Mouse (Mus musculus): Measurements from ENCODE around the gene Sgcg. TPM values are rescaled to one million over a fixed set of nuclear protein-coding genes. Genes with fewer than 3 reads are reported as not detected.
A peak's percentile ranks its signal among the peaks of the same experiment; 100 is the strongest.

Gene Sgcg
- polyA plus RNA-seq, 1 experiment, result 0.07 TPM

DNA sequence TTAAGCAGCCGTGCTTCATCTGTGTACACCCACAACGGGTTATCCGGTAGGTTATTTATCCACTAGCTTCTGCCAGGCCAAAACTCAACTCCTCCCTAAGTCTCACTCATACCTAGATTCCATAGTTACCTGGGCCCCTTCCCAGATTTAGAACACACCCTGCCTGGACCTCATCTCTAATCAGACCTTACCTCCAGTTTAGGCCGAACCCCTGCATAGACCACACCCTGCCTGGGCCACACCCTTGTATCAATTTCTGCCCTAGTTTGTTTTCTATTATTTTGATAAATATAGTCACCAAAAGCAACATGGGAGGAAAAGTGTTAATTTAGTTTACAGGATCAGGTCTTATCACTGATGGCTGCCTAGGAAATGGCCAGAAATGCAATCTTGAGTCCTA lies 28.1 kb downstream of the Sgcg start:
- no peak for TF ChIP-seq CTCF (IDR thresholded peaks at IDR 0.05; ENCODE audit: borderline replicate concordance, extremely low read depth, insufficient read depth, insufficient read length)
- TF ChIP-seq POLR2A (IDR thresholded peaks at IDR 0.05; ENCODE audit: borderline replicate concordance, extremely low read depth, insufficient read depth, insufficient read length, poor library complexity, severe bottlenecking), result no peak
- no peak for DNase-seq (ENCODE audit: low read depth)

DNA sequence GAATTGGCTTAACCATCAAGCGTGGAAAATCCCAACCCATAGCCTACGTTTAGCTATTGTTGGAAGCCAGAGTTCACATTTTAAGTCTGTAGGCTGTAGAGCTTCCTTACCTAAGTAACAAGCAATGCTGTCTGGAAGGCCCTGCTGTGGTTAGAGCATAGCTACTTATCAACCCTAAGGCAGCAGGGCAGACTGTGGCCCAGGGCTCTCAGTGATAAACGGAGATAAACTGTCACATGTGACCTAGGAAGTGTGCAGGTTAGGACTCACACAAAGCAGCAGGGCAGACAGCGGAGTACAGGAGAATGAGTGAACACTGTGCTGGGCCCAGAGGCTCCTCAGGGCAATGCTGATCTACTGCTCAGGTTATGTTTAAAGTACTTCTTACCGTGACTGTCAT lies 28.5 kb downstream of the Sgcg start:
- DNase-seq (ENCODE audit: low read depth), result no peak
- no peak for TF ChIP-seq CTCF (IDR thresholded peaks at IDR 0.05; ENCODE audit: borderline replicate concordance, extremely low read depth, insufficient read depth, insufficient read length)
- no peak for TF ChIP-seq POLR2A (IDR thresholded peaks at IDR 0.05; ENCODE audit: borderline replicate concordance, extremely low read depth, insufficient read depth, insufficient read length, poor library complexity, severe bottlenecking)

GRCm38 (mm10) chr14:61226151-61226550 lies 32.1 kb downstream of the Sgcg start:
- DNase-seq (ENCODE audit: low read depth), result no peak
- TF ChIP-seq POLR2A (IDR thresholded peaks at IDR 0.05; ENCODE audit: borderline replicate concordance, extremely low read depth, insufficient read depth, insufficient read length, poor library complexity, severe bottlenecking), result no peak
- no peak for TF ChIP-seq CTCF (IDR thresholded peaks at IDR 0.05; ENCODE audit: borderline replicate concordance, extremely low read depth, insufficient read depth, insufficient read length)

- no peak for TF ChIP-seq CTCF (IDR thresholded peaks at IDR 0.05; ENCODE audit: borderline replicate concordance, extremely low read depth, insufficient read depth, insufficient read length)
- no peak for TF ChIP-seq POLR2A (IDR thresholded peaks at IDR 0.05; ENCODE audit: borderline replicate concordance, extremely low read depth, insufficient read depth, insufficient read length, poor library complexity, severe bottlenecking)
- DNase-seq (ENCODE audit: low read depth), result no peak
Observed at GRCm38 (mm10) chr14:61224387-61225077, 33.8 kb downstream of the Sgcg start.

DNA sequence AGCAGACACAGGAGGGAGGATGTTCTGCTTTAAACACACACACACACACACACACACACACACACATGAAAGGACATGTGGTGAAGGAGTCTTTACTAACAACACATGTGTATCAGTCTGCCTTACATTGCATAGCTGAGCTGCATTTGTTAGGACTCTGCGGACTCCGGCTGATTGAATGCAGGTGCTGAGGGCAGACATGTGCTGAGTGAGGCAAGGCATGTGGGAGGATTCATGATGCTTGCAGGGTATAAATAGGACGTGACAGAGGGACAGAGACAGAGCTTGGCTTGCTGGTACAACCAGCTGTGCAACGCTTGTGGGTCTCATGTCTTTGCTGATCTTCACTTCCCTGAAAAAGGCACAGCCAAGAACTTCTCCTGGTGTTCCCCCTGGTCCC lies 34.5 kb downstream of the Sgcg start:
- no peak for DNase-seq (ENCODE audit: low read depth)
- TF ChIP-seq CTCF (IDR thresholded peaks at IDR 0.05; ENCODE audit: borderline replicate concordance, extremely low read depth, insufficient read depth, insufficient read length) (no peak), POLR2A (IDR thresholded peaks at IDR 0.05; ENCODE audit: borderline replicate concordance, extremely low read depth, insufficient read depth, insufficient read length, poor library complexity, severe bottlenecking) (no peak)

DNA sequence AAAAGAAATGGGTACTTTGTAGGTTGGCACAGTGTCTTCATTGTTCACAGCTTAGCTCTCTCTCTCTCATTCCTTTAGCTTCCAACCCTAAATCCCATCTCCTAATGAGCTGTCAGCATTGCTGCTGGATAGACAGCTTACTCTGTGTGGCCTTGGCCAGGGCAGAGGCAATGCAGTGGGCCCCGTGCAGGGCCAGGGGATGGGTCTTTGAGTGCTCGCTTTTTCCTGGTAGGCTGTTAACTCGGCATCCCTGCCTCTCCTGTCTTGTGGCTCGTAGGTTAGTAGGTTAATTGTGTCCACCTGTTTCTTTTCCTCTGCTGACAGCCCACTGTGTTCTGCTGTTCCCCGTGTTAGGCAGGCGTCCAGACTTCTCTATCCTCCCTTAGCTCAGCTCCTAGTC lies 35.8 kb downstream of the Sgcg start:
- TF ChIP-seq CTCF (IDR thresholded peaks at IDR 0.05; ENCODE audit: borderline replicate concordance, extremely low read depth, insufficient read depth, insufficient read length) (no peak), POLR2A (IDR thresholded peaks at IDR 0.05; ENCODE audit: borderline replicate concordance, extremely low read depth, insufficient read depth, insufficient read length, poor library complexity, severe bottlenecking) (no peak)
- peak; percentile 51 for DNase-seq (ENCODE audit: low read depth)

GRCm38 (mm10) chr14:61221166-61221565 lies 37.1 kb downstream of the Sgcg start:
- no peak for TF ChIP-seq CTCF (IDR thresholded peaks at IDR 0.05; ENCODE audit: borderline replicate concordance, extremely low read depth, insufficient read depth, insufficient read length)
- TF ChIP-seq POLR2A (IDR thresholded peaks at IDR 0.05; ENCODE audit: borderline replicate concordance, extremely low read depth, insufficient read depth, insufficient read length, poor library complexity, severe bottlenecking), result no peak
- no peak for DNase-seq (ENCODE audit: low read depth)

DNA sequence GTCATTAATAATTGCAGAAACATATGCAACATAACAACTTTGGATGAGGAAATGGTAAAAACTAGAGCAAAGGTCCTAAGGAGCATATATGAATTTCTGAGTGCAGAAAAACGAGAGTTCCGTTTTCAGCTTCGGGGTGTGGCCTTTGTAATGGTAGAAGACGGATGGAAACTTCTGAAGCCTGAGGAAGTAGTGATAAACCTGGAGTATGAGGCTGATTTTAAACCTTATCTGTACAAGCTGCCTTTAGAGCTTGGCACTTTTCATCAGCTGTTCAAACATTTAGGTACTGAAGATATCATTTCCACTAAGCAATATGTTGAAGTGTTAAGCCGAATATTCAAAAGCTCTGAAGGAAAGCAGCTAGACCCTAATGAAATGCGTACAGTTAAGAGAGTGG lies 46.5 kb downstream of the Sgcg start:
- DNase-seq (ENCODE audit: low read depth), result no peak

DNA sequence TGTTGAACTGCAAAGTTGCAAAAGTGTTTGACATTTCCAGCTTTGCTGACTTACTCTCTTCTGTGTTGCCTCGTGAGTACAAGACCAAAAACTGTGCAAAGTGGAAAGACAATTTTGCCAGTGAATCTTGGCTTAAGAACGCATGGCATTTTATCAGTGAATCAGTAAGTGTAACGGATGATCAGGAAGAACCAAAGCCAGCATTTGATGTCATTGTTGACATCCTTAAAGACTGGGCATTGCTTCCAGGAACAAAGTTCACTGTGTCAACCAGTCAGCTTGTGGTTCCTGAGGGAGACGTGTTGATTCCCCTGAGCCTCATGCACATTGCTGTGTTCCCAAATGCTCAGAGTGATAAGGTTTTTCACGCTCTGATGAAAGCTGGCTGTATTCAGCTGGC lies 48.2 kb downstream of the Sgcg start:
- no peak for DNase-seq (ENCODE audit: low read depth)
- TF ChIP-seq POLR2A (IDR thresholded peaks at IDR 0.05; ENCODE audit: borderline replicate concordance, extremely low read depth, insufficient read depth, insufficient read length, poor library complexity, severe bottlenecking) (no peak), CTCF (IDR thresholded peaks at IDR 0.05; ENCODE audit: borderline replicate concordance, extremely low read depth, insufficient read depth, insufficient read length) (no peak)

More for the DNA sequence above, 46.5 kb downstream of the Sgcg start:
- no peak for TF ChIP-seq POLR2A (IDR thresholded peaks at IDR 0.05; ENCODE audit: borderline replicate concordance, extremely low read depth, insufficient read depth, insufficient read length, poor library complexity, severe bottlenecking)
- no peak for TF ChIP-seq CTCF (IDR thresholded peaks at IDR 0.05; ENCODE audit: borderline replicate concordance, extremely low read depth, insufficient read depth, insufficient read length)

DNA sequence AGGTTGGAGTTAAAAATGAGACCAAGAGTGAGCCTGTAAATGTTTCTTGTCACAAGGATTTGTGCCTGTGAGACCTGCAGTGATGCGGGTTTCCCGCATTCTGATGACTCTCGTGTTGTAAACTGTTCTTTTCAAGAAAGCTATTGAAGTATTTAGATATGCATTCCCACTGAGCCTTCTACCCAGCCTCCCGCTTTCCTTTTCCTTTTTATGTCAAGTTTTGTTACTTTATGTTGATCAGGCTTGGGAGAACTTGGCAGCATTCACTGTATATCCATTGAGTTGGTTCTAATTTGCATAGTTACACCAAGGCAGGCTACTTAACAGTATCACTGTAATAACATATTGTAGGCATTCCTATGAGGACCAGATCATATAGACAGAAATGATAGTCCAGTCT lies 63.9 kb downstream of the Sgcg start:
- DNase-seq (ENCODE audit: low read depth), result peak; percentile 65
- no peak for TF ChIP-seq CTCF (IDR thresholded peaks at IDR 0.05; ENCODE audit: borderline replicate concordance, extremely low read depth, insufficient read depth, insufficient read length)

GRCm38 (mm10) chr14:61192326-61192725 lies 66.0 kb downstream of the Sgcg start:
- TF ChIP-seq POLR2A (IDR thresholded peaks at IDR 0.05; ENCODE audit: borderline replicate concordance, extremely low read depth, insufficient read depth, insufficient read length, poor library complexity, severe bottlenecking) (no peak), CTCF (IDR thresholded peaks at IDR 0.05; ENCODE audit: borderline replicate concordance, extremely low read depth, insufficient read depth, insufficient read length) (no peak)
- no peak for DNase-seq (ENCODE audit: low read depth)

DNA sequence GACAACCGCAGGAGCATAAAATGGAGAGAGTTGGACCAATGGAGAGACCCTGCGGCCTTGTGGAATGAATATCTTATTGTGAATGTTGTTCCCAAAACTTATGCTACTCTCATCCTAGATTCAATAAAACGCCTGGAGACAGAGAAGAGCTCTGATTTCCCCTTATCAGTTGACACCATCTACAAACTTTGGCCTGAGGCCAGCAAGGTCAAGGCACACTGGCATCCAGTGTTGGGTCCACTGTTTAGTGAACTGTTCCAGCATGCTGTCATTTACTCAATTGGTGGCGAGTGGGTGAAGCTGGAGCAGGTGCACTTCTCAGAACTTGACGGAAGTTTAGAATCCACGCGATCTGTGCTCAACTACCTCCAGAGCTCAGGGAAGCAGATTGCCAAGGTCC lies 66.4 kb downstream of the Sgcg start:
- TF ChIP-seq POLR2A (IDR thresholded peaks at IDR 0.05; ENCODE audit: borderline replicate concordance, extremely low read depth, insufficient read depth, insufficient read length, poor library complexity, severe bottlenecking) (no peak), CTCF (IDR thresholded peaks at IDR 0.05; ENCODE audit: borderline replicate concordance, extremely low read depth, insufficient read depth, insufficient read length) (no peak)
- DNase-seq (ENCODE audit: low read depth), result no peak

All from brain, embryonic 14.5 days (tissue).